Mouse (Mus musculus) ovary, postnatal 14 days (tissue): ENCODE results near the gene Ppp4c.

ENCODE experiments used
- DNase-seq: peaks from one replicate; pipeline ENCODE4 v3.0.0; 2022; ENCODE audit warnings: low spot score

Gene Ppp4c

DNA sequence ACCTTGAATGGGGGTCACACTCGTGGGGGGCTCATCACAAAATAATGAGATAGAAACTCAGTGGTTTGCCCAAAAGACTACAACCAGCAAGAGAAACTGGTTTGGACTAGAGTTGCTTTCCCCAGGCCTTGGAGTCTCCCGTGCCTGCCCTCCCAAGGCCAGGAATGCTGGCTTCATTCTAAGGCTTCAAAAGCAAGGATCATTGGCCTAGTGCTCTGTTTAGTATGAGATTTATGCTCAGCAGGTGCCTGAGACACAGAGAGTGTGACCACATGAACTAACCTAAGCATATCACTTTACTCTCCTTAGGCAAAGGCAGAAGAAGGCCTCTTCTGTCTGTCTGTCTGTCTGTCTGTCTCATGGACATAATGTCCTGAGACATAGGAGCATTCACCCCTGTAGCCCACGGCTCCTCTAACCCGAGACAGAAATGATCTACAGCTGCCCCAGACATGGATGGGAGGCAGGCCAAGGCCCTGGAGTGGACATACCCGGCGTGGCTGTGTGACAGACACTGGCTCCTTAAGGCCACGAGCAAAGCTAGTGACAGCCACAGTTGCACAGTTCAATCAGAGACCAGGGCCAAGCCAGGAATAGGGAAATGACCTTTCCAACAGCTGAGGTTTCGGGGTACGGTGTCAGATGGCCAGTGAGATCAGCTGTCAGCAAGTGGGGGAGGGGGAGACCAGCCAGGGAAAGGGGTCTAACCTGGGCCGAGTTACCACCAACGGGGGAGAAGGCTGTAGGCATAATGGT lies 10.0 kb upstream of the Ppp4c start:
- DNase-seq: no peak

DNA sequence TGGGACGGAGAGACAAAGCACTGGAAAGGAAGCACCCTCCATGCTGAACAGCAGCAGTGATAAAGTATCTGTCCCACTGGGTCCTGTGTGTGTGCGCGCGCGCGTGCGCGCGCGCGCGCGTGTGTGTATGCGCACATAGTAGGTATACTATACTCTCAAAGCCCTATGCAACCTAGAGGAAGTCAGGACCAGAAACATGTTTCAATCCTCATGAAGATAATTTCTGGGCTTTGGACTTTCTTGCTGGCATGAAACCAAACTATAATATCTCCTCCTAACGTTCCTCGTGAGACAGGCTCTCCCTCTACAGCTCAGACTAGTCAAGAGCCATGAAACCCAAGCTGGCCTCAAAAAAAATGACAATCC lies 8.7 kb upstream of the Ppp4c start:
- no peak for DNase-seq

- DNase-seq: no peak
These were observed 8.2 kb upstream of the Ppp4c start for GRCm38 (mm10) chr7:126800269-126801056.

DNA sequence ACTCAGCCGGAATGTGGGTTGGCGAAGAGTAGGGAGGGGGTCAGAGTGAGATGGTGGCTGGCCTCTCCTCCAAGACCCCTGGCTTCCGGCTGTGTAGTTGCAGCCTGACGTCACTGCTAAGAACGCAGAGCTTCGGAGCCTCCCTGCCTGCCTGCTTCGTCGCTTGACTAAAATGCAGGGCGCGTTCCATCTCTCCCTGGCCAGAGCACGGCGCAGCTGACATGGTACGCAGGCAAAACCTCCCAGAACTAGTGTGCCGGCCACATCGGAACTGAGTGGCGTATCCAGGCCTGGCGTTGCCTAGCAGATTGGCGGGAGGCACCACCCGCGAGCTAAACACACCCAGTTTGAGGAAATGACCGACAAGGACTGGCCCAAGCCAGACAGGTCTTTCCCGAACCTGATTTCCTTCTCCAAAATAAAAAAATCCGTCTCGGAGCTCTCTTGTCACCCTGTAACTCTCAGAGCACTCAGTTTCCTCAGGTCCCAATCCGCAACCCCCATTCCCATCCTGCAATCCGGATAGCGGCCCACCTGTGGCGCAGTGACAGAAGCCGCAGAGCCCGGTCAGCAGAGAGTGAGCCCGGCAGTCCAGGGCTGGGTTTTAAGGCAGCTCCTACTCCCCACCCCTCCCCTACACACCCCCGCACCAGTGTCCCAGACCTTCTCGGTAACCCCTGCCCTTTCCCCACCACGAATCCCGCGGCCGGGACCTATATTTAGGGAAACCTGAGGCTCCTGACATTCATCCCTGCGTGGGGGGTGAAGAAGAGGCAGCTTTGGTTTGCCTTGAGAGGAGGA lies 7.4 kb upstream of the Ppp4c start:
- DNase-seq: no peak

GRCm38 (mm10) chr7:126799050-126799467 lies 6.8 kb upstream of the Ppp4c start:
- DNase-seq: peak; percentile 89

DNA sequence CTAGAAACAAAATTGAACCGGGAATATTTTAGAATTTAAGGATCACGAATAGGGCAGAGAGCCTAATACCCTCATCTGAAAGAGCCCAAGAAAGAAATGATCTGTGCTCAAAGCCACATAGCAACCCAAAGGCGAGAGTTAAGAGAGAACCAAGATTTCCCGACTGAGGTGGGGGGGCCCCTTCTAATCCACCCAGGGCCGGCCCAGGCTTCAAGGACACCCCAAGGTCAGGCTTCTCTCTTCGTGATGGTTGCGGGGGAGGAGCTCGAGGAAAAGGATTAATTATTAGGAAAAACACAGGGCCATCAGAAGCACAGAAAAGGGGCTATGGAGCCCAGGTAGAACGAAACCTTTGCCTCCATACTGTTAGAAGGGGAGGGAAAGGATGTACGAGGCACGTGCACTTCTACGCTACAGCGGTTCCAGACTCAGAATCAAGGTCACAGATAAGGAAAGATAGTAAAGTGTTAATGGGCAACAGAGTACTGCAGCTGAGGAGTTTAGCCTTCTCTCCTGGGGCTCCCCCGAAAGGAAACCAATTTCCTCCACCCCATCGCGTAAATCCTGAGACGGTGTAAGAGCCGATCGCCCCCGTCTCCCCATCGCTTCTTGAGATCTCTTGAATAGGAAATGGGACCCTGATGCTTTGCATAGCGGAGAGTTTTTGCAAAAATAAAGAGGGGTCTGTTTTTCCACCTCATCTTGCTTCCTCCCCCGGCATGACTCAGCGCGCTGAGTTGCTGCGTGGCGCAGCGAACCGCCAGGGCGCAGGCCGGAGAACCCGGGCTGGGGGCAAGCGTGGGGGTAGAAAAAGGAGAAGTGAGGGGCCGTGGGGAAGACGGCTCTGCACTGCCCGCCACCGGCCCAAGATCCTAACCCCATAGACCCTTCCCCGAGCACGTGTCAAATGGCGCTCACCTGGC lies 6.1 kb upstream of the Ppp4c start:
- no peak for DNase-seq

GRCm38 (mm10) chr7:126797411-126798126 lies 5.3 kb upstream of the Ppp4c start, which contains the start of gene Fam57b:
Gene Fam57b (plus strand): TSS chr7:126797668.
- no peak for DNase-seq

GRCm38 (mm10) chr7:126796350-126796932 lies 4.1 kb upstream of the Ppp4c start:
- no peak for DNase-seq

DNA sequence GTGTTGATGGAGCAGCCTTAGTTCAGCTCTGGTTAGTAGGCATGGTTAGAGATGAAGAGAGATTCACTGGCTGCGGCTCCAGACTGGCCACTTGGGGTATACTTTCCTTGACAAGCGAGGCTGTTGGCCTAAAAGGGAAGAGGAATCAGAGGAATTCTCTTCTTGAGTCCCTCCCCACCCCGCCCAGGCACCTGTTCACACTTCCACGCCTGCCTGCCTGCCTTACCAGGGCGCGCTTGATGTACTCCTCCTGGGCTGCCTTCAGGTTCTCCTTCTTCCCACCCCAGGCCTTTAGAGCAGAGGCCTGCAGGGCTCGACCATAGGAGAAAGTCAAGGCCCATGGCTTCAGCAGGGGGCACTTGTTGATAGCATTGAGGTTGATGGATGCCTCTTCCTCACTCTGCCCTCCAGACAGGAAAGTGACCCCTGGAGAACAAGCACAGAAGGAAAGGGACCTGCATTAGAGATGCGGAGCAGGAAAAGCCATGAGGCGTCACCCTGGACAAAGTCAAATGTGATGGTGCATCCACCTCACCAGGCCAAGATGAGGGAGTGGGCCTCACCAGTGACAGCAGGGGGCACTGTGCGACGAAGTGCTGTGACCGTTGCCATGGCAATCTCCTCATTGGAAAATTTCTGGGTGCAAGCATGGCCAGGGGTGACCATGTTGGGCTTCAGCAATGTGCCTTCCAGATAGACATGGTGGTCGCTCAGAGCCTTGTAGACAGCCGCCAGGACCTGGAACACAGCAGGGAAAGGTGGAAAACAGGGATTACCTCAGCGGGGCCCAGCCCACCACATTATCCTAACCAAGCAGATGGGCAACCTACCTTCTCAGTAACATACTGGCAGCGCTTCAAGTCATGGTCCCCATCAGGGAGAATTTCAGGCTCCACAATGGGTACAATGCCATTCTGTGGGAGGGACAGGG lies 3.4 kb upstream of the Ppp4c start:
- DNase-seq: no peak

DNA sequence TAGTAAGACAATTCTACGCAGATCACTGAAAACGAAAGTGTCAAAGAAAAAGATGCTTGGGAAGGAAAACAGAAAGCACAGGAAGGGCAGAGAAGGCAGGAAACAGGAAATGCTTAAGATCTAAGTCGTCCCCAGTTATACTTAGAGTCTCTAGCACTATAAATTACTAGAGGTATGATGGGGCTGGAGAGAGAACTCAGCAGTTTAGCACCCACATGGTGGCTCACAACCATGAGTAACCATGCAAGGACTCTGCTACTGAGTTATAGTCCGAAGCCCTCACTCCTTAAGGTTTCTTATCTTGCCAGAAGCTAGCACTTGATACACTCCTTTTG lies 1.9 kb upstream of the Ppp4c start:
- DNase-seq: no peak

DNA sequence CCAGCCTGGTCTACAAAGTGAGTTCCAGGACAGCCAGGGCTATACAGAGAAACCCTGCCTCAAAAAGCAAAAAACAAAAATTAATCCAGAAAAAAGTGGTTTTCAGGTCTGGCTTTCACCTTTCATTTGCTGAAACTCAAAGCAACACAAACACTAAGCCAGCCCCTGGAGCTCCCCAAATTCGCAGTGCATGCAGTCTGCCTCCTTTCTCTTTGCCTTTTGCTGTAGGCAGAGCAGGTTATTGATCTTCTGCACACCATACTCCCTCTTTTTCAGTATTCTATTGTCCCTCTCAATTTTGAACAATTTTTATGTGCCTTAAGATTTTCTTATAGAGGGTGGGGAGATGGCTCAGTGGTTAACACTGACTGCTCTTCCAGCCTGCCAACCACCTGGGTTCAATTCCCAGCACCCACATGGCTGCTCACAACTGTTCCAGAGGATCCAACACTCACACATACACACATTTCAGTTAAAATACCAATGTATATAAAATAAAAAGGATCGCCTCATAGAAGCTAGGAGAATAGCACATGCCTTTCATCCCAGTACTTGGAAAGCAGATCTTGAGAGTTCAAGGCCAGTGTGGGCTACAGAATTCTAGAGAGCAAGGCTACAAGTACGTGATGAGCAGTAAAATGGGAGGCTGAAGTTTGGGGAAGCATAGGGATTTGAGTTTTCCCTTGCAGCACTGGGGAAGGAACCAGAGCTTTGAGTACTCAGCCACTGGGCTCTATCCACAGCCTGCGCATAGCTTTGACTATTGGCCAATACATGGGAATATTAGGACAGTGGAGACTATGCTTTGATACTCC lies 1.4 kb upstream of the Ppp4c start:
- no peak for DNase-seq

GRCm38 (mm10) chr7:126792721-126793443 lies 586 bp upstream of the Ppp4c start:
- DNase-seq: no peak

DNA sequence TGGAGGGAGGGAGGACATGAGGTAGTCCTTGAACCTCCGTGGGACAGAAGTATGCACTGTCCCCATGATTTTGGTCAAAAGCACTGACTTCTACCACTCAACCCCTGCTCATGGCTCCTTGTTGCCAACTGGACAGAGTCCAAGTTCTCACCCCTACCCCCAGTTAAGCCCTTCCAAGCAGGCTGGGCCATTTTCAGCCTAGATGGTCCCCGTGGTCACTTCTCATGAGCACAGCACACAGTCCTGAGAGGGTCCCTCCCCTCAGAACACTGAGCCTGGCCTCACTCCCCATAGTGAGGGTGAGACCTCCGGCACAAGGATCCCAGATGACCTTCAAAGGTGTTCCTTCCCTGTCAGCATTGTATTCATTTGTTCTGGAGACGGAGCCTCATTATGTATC lies 3.2 kb downstream of the Ppp4c start:
- no peak for DNase-seq

GRCm38 (mm10) chr7:126786142-126786541 lies 6.2 kb downstream of the Ppp4c start:
- no peak for DNase-seq

DNA sequence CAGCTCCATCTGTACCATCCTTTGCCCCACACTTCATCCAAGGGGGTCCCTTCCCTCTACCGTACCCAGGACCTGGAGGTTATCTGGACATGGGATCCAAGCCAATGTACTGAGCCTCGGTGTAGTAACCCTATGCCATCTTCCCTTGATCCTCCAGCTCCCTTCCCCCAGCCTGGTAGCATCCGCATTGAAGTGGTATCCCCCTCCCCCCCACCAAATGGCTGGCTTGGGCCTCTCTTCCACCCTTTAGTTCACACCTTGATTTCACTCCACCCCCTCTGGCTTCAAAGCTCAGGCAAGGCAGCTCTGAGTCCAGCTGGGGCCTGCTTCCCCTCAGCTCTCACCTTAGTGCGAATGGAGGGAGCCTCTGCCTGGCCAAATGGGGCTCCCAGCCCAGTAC lies 7.2 kb downstream of the Ppp4c start:
- DNase-seq: no peak

DNA sequence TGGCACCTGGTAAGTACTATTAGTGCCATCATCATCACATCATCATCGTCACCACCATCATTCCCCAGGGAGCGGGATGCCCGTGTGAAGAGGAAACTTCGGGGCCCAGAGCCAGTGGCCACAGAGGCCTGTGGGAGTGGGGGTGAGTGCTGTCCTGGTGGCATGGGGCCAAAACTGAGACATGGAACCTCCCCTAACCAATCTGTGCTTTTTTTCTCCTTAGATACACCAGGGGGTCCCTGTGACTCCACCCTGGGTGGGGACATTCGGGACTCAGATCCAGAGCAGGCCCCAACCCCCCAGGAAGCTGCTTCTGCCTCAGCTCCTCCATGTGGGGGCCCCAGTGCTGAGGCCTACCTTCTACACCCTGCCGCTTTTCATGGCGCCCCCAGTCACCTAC lies 7.8 kb downstream of the Ppp4c start:
- DNase-seq: no peak

DNA sequence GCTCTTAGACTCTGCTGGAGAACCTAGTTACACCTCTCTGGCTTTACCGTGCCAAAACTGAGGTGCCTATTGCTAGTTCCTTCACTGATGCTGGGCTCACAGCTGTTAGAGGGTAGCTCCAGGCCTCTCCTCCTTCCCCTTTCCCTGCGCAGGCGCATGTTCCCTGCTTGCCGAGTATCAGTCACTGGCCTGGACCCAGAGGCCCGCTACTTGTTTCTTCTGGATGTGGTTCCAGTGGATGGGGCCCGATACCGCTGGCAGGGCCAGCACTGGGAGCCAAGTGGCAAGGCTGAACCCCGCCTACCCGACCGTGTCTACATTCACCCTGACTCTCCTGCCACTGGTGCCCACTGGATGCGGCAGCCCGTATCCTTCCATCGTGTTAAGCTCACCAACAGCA lies 9.6 kb downstream of the Ppp4c start:
- no peak for DNase-seq
